In genomic region chr16:96376342-96376741, GRCm38 (mm10) we compare ENCODE assay signal across 9 mouse cellular contexts.
DNase-seq lines count a peak whose midpoint lies in the region; ATAC-seq lines count a peak whose summit lies in the region.
"Had no signal": no experiment of that assay in that cellular context is flagged by ENCODE, and none has a peak within 500 bp of the region (broad histone marks: within the 10 kb centered on the region; RNA-seq: fewer than 3 reads in every experiment).

No protein-coding gene starts in this region.

- H3K4me2 ChIP-seq in kidney, embryonic 16.5 days (replicated peaks; ENCODE audit: low read depth, low read length) = no peak overlapping the region
- H3K4me2 ChIP-seq: midbrain, embryonic 11.5 days had no signal

- peak; percentile 63; the same call in 1 of the 2 replicates for ATAC-seq in kidney, embryonic 16.5 days (ENCODE audit: low FRiP score, low TSS enrichment)
- no peak for ATAC-seq in activated CD4-positive, CD25-positive, alpha-beta regulatory T cell, adult 4 months

- H3K36me3 ChIP-seq in kidney, embryonic 16.5 days (ENCODE audit: insufficient read depth, low read length) = peaks cover 3% of the 10 kb centered on the region; the same call in 1 of the 2 replicates

- WGBS in kidney, embryonic 16.5 days = 4% methylated on average over 7 of the region's 7 CpGs

- no peak overlapping the region for H3K4me3 ChIP-seq in kidney, embryonic 16.5 days (ENCODE audit: low read length)

- H3K9ac ChIP-seq in kidney, embryonic 16.5 days (replicated peaks; ENCODE audit: low read length) = no peak overlapping the region

- H3K27me3 ChIP-seq in kidney, embryonic 16.5 days (ENCODE audit: insufficient read depth, low read length) = no peaks in the 10 kb centered on the region

- H3K27ac ChIP-seq in kidney, embryonic 16.5 days (ENCODE audit: low read length) = peak overlapping the region; percentile 53; the same call in 1 of the 2 replicates

- H3K4me1 ChIP-seq in kidney, embryonic 16.5 days (ENCODE audit: insufficient read depth, low read length) = peaks cover 11% of the 10 kb centered on the region

- peak; percentile 62 for DNase-seq in kidney, adult 11 months
- no peak for DNase-seq in kidney, adult 18-20 months
- peak; percentile 71 for DNase-seq in embryo, embryonic 11 days
- DNase-seq in lung, postnatal 14 days = peak; percentile 60
- no peak for DNase-seq in neural tube, embryonic 10.5 days (ENCODE audit: extremely low spot score, low spot score)
- DNase-seq in spleen, adult 18-20 months = no peak

- H3K9me3 ChIP-seq in kidney, embryonic 16.5 days (ENCODE audit: low read length) = peaks cover 4% of the 10 kb centered on the region; the same call in 1 of the 2 replicates

Comparison
In these comparisons a context has a peak if more than half of its experiments do, and no peak if none do; other contexts are left out.
1. DNase-seq: peak in kidney, adult 11 months (single experiment), embryo, embryonic 11 days (single experiment) and lung, postnatal 14 days (single experiment); none in kidney, adult 18-20 months (single experiment), neural tube, embryonic 10.5 days (single experiment) and spleen, adult 18-20 months (0 of 2).